Mouse (Mus musculus) embryonic facial prominence, embryonic 13.5 days (tissue): ENCODE data around the gene Dnajb5. TPM values are rescaled to one million over a fixed set of nuclear protein-coding genes. Genes with fewer than 3 reads are reported as not detected.

Experiments
- polyA plus RNA-seq: library from polyadenylated mRNA; unstranded; fragments of >200 nt; fragmentation: Nextera tagmentation; extraction: Ambion mirVana; gene quantifications from 2 replicates; pipeline ENCODE4 v1.2.1, GENCODE M21; 2015

The Dnajb5 gene
- polyA plus RNA-seq, 1 experiment from 2014 or later = 7.2 TPM

Other genes starting within 250 kb of the Dnajb5 start
- 0.48 TPM in 1 of 2 replicates, not detected in the other for gene 4930578G10Rik, start 214.3 kb upstream of the Dnajb5 start, polyA plus RNA-seq
- not detected in 2 replicates for gene Ccl19, start 193.2 kb upstream of the Dnajb5 start, polyA plus RNA-seq
- 24.5 and 32.3 TPM in 2 replicates for gene Ccl21a, start 175.8 kb upstream of the Dnajb5 start, polyA plus RNA-seq
- not detected in 2 replicates for gene Fam205a1, start 95.9 kb upstream of the Dnajb5 start, polyA plus RNA-seq
- 0.13 and 0.43 TPM in 2 replicates for gene Gm12394, start 93.0 kb upstream of the Dnajb5 start, polyA plus RNA-seq
- gene Fam205c, start 75.6 kb upstream of the Dnajb5 start, polyA plus RNA-seq = 0.90 TPM in 1 of 2 replicates, not detected in the other
- 1.4 and 2.3 TPM in 2 replicates for gene Phf24, start 33.2 kb upstream of the Dnajb5 start, polyA plus RNA-seq
- gene 1700022I11Rik, start 19.8 kb downstream of the Dnajb5 start, polyA plus RNA-seq = 0.25 and 1.2 TPM in 2 replicates
- 530 and 567 TPM in 2 replicates for gene Vcp, start 50.7 kb downstream of the Dnajb5 start, polyA plus RNA-seq
- gene Fancg, start 60.7 kb downstream of the Dnajb5 start, polyA plus RNA-seq = 18.6 and 26.6 TPM in 2 replicates
- gene Pigo, start 76.0 kb downstream of the Dnajb5 start, polyA plus RNA-seq = 24.4 and 27.8 TPM in 2 replicates
- gene Stoml2, start 81.9 kb downstream of the Dnajb5 start, polyA plus RNA-seq = 329 and 332 TPM in 2 replicates
- gene Fam214b, start 96.4 kb downstream of the Dnajb5 start, polyA plus RNA-seq = 13.1 and 14.9 TPM in 2 replicates
- 3.9 and 5.1 TPM in 2 replicates for gene Unc13b, start 109.1 kb downstream of the Dnajb5 start, polyA plus RNA-seq